Mouse (Mus musculus): ENCODE measurements around the gene Tenm4.

The Tenm4 gene

GRCm38 (mm10) chr7:96818236-96818916, 647.3 kb downstream of the Tenm4 start:
- TF ChIP-seq GATA4 (IDR thresholded peaks at IDR 0.05; ENCODE audit: insufficient replicate concordance, low read length) = no peak

- TF ChIP-seq GATA4 (IDR thresholded peaks at IDR 0.05; ENCODE audit: insufficient replicate concordance, low read length) = no peak
Measured at GRCm38 (mm10) chr7:96819538-96819937, 648.5 kb downstream of the Tenm4 start.

GRCm38 (mm10) chr7:96820343-96820742, 649.3 kb downstream of the Tenm4 start:
- TF ChIP-seq GATA4 (IDR thresholded peaks at IDR 0.05; ENCODE audit: insufficient replicate concordance, low read length) = no peak

- no peak for TF ChIP-seq GATA4 (IDR thresholded peaks at IDR 0.05; ENCODE audit: insufficient replicate concordance, low read length)
Measured at GRCm38 (mm10) chr7:96826101-96826500, 655.1 kb downstream of the Tenm4 start.

GRCm38 (mm10) chr7:96826672-96827071, 655.6 kb downstream of the Tenm4 start:
- no peak for TF ChIP-seq GATA4 (IDR thresholded peaks at IDR 0.05; ENCODE audit: insufficient replicate concordance, low read length)

- TF ChIP-seq GATA4 (IDR thresholded peaks at IDR 0.05; ENCODE audit: insufficient replicate concordance, low read length) = no peak
Measured at GRCm38 (mm10) chr7:96832551-96832950, 661.5 kb downstream of the Tenm4 start.

- TF ChIP-seq GATA4 (IDR thresholded peaks at IDR 0.05; ENCODE audit: insufficient replicate concordance, low read length) = no peak
Measured at GRCm38 (mm10) chr7:96833012-96833411, 662.0 kb downstream of the Tenm4 start.

GRCm38 (mm10) chr7:96834681-96835289, 663.7 kb downstream of the Tenm4 start:
- no peak for TF ChIP-seq GATA4 (IDR thresholded peaks at IDR 0.05; ENCODE audit: insufficient replicate concordance, low read length)

DNA sequence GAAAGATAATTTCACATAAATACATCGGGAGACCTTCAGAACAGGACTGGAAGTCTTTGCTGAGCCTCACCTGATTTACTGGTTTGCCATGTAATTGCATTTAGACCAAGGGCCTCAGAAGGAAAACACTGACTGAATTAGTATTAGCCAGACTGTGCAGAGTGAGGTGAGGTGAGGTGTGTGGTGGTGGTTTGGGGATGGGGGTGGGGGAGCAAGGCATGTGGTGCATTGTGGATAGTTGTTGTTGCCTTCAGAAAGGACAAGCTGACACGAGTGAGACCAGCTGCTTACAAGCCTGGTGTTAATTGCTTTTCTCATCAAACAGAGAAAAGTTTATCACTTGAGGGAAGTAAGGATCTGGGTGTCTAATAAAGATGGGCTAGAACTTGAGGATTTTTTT, 664.3 kb downstream of the Tenm4 start:
- TF ChIP-seq GATA4 (IDR thresholded peaks at IDR 0.05; ENCODE audit: insufficient replicate concordance, low read length) = no peak

DNA sequence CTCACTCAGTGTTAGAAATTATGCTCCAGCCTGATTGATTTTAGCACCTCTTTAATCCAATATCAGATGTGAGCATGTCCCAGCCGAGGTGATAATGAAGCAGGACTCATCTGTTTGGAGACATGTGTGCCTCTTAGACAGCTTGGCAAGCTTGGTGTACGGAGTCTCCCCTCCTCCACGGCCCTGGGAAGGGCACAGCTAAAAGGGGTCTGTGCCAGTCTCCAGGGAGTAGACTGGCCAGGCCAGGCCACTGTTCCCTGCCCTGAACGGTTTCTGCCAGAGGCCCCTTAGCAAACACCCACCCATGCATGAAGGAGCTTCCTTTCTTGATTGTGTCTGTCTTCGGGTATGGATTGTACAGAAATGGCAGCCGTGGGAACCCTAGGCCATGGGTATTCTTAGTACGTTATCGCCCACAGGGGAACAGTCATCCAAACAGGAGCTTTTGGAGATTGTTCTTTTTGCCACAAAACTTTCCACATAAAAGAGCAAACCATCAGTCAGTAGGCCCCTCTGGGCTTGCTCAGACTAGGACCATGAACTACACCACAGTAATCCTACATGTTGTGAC, 667.3 kb downstream of the Tenm4 start:
- TF ChIP-seq GATA4 (IDR thresholded peaks at IDR 0.05; ENCODE audit: insufficient replicate concordance, low read length) = no peak

- no peak for TF ChIP-seq GATA4 (IDR thresholded peaks at IDR 0.05; ENCODE audit: insufficient replicate concordance, low read length)
Measured at GRCm38 (mm10) chr7:96838926-96839325, 667.9 kb downstream of the Tenm4 start.

GRCm38 (mm10) chr7:96839586-96839985, 668.5 kb downstream of the Tenm4 start:
- no peak for TF ChIP-seq GATA4 (IDR thresholded peaks at IDR 0.05; ENCODE audit: insufficient replicate concordance, low read length)

GRCm38 (mm10) chr7:96842477-96843255, 671.6 kb downstream of the Tenm4 start:
- TF ChIP-seq GATA4 (IDR thresholded peaks at IDR 0.05; ENCODE audit: insufficient replicate concordance, low read length) = no peak

- TF ChIP-seq GATA4 (IDR thresholded peaks at IDR 0.05; ENCODE audit: insufficient replicate concordance, low read length) = no peak
Measured at GRCm38 (mm10) chr7:96844104-96844894, 673.3 kb downstream of the Tenm4 start.

DNA sequence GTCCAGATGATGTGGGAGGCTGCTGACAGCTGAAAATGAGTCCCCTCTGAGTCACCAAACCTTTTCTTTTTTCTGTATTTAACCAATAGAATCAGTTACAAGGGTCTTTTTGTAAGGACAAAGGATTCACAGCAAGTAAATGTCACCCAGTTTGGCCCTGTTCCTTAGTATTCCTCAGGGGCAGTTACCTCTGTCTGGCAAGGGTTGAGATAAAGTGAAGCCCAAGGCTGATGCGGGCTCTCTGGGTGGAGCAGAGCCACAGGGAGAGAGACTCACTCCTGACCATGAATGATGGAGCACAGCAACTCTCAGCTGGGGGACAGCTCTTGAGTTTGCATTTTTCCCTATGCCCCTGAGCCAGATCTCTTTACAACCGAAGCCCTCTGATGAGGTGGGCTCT, 681.7 kb downstream of the Tenm4 start:
- no peak for TF ChIP-seq GATA4 (IDR thresholded peaks at IDR 0.05; ENCODE audit: insufficient replicate concordance, low read length)
